Mouse (Mus musculus): ENCODE data around the gene Ston1.

- TF ChIP-seq CTCF (IDR thresholded peaks at IDR 0.05; ENCODE audit: control insufficient read depth, insufficient read depth, insufficient read length) (no peak), MAX (IDR thresholded peaks at IDR 0.05) (no peak), CEBPB (IDR thresholded peaks at IDR 0.05; ENCODE audit: low read depth) (no peak), MYOG (IDR thresholded peaks at IDR 0.05; ENCODE audit: control insufficient read depth, extremely low read depth, insufficient read length) (no peak), FOSL1 (IDR thresholded peaks at IDR 0.05; ENCODE audit: insufficient read depth, low read length, poor library complexity, severe bottlenecking) (no peak)
These were observed 2.4 kb upstream of the Ston1 start for GRCm38 (mm10) chr17:88595071-88595470.

Data from C2C12 (cell line).